Mouse (Mus musculus): ENCODE results near the gene Rxfp2.

The Rxfp2 gene

GRCm38 (mm10) chr5:150018656-150019055 is at the start of gene Rxfp2:
Gene Rxfp2 (plus strand): TSS chr5:150018675.
- DNase-seq: no peak

- DNase-seq: no peak
These were observed 48.2 kb upstream of the Rxfp2 start for GRCm38 (mm10) chr5:149970261-149970660.

GRCm38 (mm10) chr5:149977027-149977426 is 41.4 kb upstream of the Rxfp2 start:
- DNase-seq: no peak

- DNase-seq: no peak
These were observed 34.9 kb upstream of the Rxfp2 start for GRCm38 (mm10) chr5:149983621-149984020.

- DNase-seq: no peak
These were observed 23.9 kb upstream of the Rxfp2 start for GRCm38 (mm10) chr5:149994578-149994977.

GRCm38 (mm10) chr5:149996614-149997013 is 21.9 kb upstream of the Rxfp2 start:
- DNase-seq: no peak

- no peak for DNase-seq
These were observed 21.0 kb upstream of the Rxfp2 start for GRCm38 (mm10) chr5:149997321-149998034.

- DNase-seq: no peak
These were observed 20.2 kb upstream of the Rxfp2 start for GRCm38 (mm10) chr5:149998311-149998710.

GRCm38 (mm10) chr5:150005355-150005754 is 13.1 kb upstream of the Rxfp2 start:
- DNase-seq: no peak

GRCm38 (mm10) chr5:150016861-150017260 is 1.6 kb upstream of the Rxfp2 start:
- DNase-seq: no peak

GRCm38 (mm10) chr5:150017672-150018071 is 803 bp upstream of the Rxfp2 start:
- peak; percentile 32 for DNase-seq

GRCm38 (mm10) chr5:150020851-150021250 is 2.4 kb downstream of the Rxfp2 start:
- DNase-seq: peak; percentile 81

GRCm38 (mm10) chr5:150021805-150022204 is 3.3 kb downstream of the Rxfp2 start:
- DNase-seq: no peak

GRCm38 (mm10) chr5:150022556-150022955 is 4.1 kb downstream of the Rxfp2 start:
- DNase-seq: no peak

- no peak for DNase-seq
These were observed 5.0 kb downstream of the Rxfp2 start for GRCm38 (mm10) chr5:150023476-150023875.

- DNase-seq: no peak
These were observed 5.7 kb downstream of the Rxfp2 start for GRCm38 (mm10) chr5:150024188-150024587.

- DNase-seq: no peak
These were observed 6.4 kb downstream of the Rxfp2 start for GRCm38 (mm10) chr5:150024901-150025300.

GRCm38 (mm10) chr5:150025326-150025725 is 6.9 kb downstream of the Rxfp2 start:
- no peak for DNase-seq

GRCm38 (mm10) chr5:150026509-150027087 is 8.1 kb downstream of the Rxfp2 start:
- peak; percentile 18 for DNase-seq

- DNase-seq: no peak
These were observed 12.7 kb downstream of the Rxfp2 start for GRCm38 (mm10) chr5:150031201-150031600.

- no peak for DNase-seq
These were observed 13.2 kb downstream of the Rxfp2 start for GRCm38 (mm10) chr5:150031634-150032033.

GRCm38 (mm10) chr5:150032075-150032492 is 13.6 kb downstream of the Rxfp2 start:
- peak; percentile 42 for DNase-seq

- no peak for DNase-seq
These were observed 17.8 kb downstream of the Rxfp2 start for GRCm38 (mm10) chr5:150036286-150036685.

- no peak for DNase-seq
These were observed 18.4 kb downstream of the Rxfp2 start for GRCm38 (mm10) chr5:150036918-150037317.

GRCm38 (mm10) chr5:150044533-150044932 is 26.1 kb downstream of the Rxfp2 start:
- no peak for DNase-seq

Measured in right cerebral cortex, postnatal 14 days (tissue).